Mouse (Mus musculus) liver, embryonic 14.5 days (tissue): ENCODE data around the gene Grb7.

Experiments used
- CTCF ChIP-seq: IDR thresholded peaks from 2 replicates; pipeline ENCODE4 v1.5.1; 2016; ENCODE audit warnings: antibody characterized with exemption, low read depth, control low read depth
- EP300 ChIP-seq: IDR thresholded peaks from 2 replicates; pipeline ENCODE4 v1.6.1; 2016; ENCODE audit warnings: antibody characterized with exemption, low read depth

DNA sequence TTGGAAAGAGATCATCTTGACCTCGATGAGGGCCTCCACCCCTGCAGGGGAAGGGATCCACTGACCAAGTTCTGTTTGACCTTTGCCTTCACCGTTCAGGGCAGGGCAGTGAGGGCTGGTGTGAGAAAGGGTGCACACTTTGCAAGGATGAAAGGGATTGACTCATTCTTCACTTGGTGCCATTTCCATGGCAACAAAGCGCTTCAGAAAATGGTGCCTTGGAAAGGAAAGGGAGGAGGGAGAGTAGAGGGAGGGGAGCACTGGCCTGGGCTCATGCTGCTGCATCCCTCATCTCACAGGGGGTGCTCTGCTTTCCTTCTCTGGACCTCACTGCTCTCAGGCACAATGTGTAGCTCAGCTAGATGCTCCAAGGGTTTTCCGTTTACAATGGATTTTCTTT, 26.5 kb downstream of the Grb7 start:
- TF ChIP-seq EP300 (no peak), CTCF (no peak)
